Mouse (Mus musculus): Measurements from ENCODE around the gene Elavl3. TPM values are rescaled to one million over a fixed set of nuclear protein-coding genes. Genes with fewer than 3 reads are reported as not detected.

The Elavl3 gene
- under 1 TPM in 1 of 2 experiments, not detected in 1; 0.21 TPM for total RNA-seq (2023)

GRCm38 (mm10) chr9:22051958-22052254 is at the start of gene Elavl3:
Gene Elavl3 (minus strand): TSS chr9:22052023.

GRCm38 (mm10) chr9:22098993-22099696 is 47.3 kb upstream of the Elavl3 start, which contains the start of gene Cnn1:
Gene Cnn1 (plus strand): TSS chr9:22099216.

GRCm38 (mm10) chr9:22085022-22085834 is 33.4 kb upstream of the Elavl3 start, which contains the start of gene Ecsit:
Gene Ecsit (minus strand): TSS chr9:22085438.

GRCm38 (mm10) chr9:22070791-22071573 is 19.2 kb upstream of the Elavl3 start, which contains the start of the genes Gm49318 and Zfp653:
Gene Gm49318 (minus strand): TSS chr9:22071259.
Gene Zfp653 (minus strand): TSS chr9:22071376.

GRCm38 (mm10) chr9:22002194-22003162 is 49.3 kb downstream of the Elavl3 start, which contains the start of the genes Ccdc151 and Prkcsh:
Gene Ccdc151 (minus strand): TSS chr9:22002634.
Gene Prkcsh (plus strand): TSS chr9:22002806.

GRCm38 (mm10) chr9:21989230-21990110 is 62.4 kb downstream of the Elavl3 start, which contains the start of gene Rgl3:
Gene Rgl3 (minus strand): TSS chr9:21989446.

Other genes starting within 250 kb of the Elavl3 start
- gene Angptl8, start 216.5 kb downstream of the Elavl3 start, total RNA-seq (2023), result not detected
- gene Dock6, start 199.4 kb downstream of the Elavl3 start, total RNA-seq (2023), result 1 to 10 TPM; 4.2 to 4.6 TPM
- 10 to 100 TPM; 24.6 to 30.4 TPM for gene Rab3d, start 133.8 kb downstream of the Elavl3 start, total RNA-seq (2023)
- 1 to 10 TPM in 1 of 2 experiments, not detected in 1; 1.2 TPM for gene Ccdc159, start 124.6 kb downstream of the Elavl3 start, total RNA-seq (2023)
- 10 to 100 TPM; 12.4 to 14.3 TPM for gene Tmem205, start 124.5 kb downstream of the Elavl3 start, total RNA-seq (2023)
- 1 to 10 TPM; 1.1 to 1.2 TPM for gene Plppr2, start 115.0 kb downstream of the Elavl3 start, total RNA-seq (2023)
- 1 to 10 TPM; 6.1 to 6.2 TPM for gene Swsap1, start 96.3 kb downstream of the Elavl3 start, total RNA-seq (2023)
- 1 to 10 TPM; 5.6 to 6.4 TPM for gene Epor, start 88.5 kb downstream of the Elavl3 start, total RNA-seq (2023)
- gene Rgl3, start 62.6 kb downstream of the Elavl3 start, total RNA-seq (2023), result 1 to 10 TPM; 1.7 to 1.9 TPM
- under 1 TPM in 1 of 2 experiments, not detected in 1; 0.24 TPM for gene Ccdc151, start 49.4 kb downstream of the Elavl3 start, total RNA-seq (2023)
- 10 to 100 TPM; 86.0 to 88.5 TPM for gene Prkcsh, start 49.2 kb downstream of the Elavl3 start, total RNA-seq (2023)
- gene Gm49318, start 19.2 kb upstream of the Elavl3 start, total RNA-seq (2023), result not detected
- gene Zfp653, start 19.4 kb upstream of the Elavl3 start, total RNA-seq (2023), result 10 to 100 TPM; 19.4 to 21.3 TPM
- gene Ecsit, start 33.4 kb upstream of the Elavl3 start, total RNA-seq (2023), result 10 to 100 TPM; 14.3 to 16.8 TPM
- gene Cnn1, start 47.2 kb upstream of the Elavl3 start, total RNA-seq (2023), result not detected
- 10 to 100 TPM; 35.2 to 40.3 TPM for gene Elof1, start 65.1 kb upstream of the Elavl3 start, total RNA-seq (2023)
- gene Acp5, start 83.7 kb upstream of the Elavl3 start, total RNA-seq (2023), result 100 to 1,000 TPM; 153 to 160 TPM
- 10 to 100 TPM; 14.0 to 19.2 TPM for gene Pigyl, start 104.8 kb upstream of the Elavl3 start, total RNA-seq (2023)
- gene Zfp872, start 136.1 kb upstream of the Elavl3 start, total RNA-seq (2023), result not detected
- 10 to 100 TPM; 27.4 to 32.4 TPM for gene Zfp809, start 173.7 kb upstream of the Elavl3 start, total RNA-seq (2023)
- under 1 TPM in 1 of 2 experiments, not detected in 1; 0.13 TPM for gene Zfp599, start 207.9 kb upstream of the Elavl3 start, total RNA-seq (2023)

Data from monocyte, adult 59 days (primary cell).